Mouse (Mus musculus): ENCODE results near the gene Tubb2b.

DNA sequence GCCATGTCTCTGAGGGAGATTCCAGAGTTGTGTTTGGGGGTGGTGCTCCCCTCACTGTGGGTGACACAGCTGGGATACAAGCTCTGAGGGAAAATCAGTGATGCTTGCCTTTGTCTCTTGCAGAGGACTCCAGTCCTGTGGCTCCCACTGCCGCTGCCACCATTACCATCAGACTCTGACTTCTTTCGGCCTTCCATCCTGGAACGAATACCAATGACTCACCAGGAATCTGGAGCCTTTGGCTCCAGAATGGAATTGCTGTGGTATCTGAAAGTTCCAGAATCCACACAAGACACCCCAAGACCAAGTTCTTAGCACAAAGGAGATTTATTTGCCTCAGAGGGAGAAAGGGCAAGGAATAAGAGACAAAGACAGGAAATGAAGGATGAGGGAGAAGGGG, 17.2 kb downstream of the Tubb2b start:
- TF ChIP-seq CTCF (IDR thresholded peaks at IDR 0.05; ENCODE audit: low read depth, low read length): no peak
- no peak for TF ChIP-seq GATA1 (IDR thresholded peaks at IDR 0.05; ENCODE audit: borderline replicate concordance, low read length)

Measured in G1E (cell line).